Mouse (Mus musculus): ENCODE measurements around the gene 4930544D05Rik.
A peak's percentile ranks its signal among the peaks of the same experiment; 100 is the strongest.

4930544D05Rik gene

DNA sequence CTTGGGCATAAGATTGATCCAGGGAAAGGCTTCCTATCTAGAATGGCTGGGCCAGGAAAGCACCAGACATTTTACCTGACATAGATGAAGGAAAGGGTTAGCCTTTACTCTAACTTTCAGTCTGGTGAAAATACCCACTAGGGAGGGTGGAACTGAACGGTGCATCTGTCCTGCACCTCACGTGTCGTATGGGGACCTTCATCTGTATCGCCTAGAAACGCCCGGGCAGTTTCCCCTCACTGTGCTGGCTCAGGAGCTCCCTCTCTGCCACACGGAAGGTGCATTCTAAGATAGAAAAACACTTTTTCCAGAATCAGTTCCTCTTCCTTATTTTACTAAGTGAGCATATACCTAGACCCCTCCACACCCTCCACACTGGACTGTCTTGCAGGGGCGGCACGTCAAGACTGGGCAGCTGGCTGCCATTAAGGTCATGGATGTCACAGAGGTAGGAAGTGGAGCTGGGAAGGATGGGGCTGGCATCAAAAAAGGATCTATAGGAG lies 17.1 kb upstream of the 4930544D05Rik start:
- DNase-seq (ENCODE audit: low read depth, low spot score) = no peak

DNA sequence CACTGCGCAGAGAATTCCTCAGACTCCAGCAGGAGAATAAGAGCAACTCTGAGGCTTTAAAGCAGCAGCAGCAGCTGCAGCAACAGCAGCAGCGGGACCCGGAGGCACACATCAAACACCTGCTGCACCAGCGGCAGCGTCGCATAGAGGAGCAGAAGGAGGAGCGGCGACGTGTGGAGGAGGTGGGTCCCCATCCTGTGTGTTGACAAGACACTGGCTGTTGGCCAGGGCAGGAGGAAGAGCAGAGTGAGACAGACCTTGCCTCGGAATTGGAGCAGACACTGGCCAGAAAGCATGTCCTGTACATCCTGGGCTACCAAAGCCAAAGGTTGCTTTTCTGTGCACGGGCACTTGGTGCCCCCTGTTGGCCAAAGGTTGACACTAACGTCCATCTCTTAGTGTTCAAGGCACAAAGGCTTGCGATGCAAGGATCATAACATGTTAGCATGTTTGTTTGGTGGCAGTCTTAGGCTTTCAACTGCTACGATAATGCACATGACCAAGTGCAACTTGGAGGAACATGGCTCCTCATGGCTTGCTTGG lies 10.6 kb upstream of the 4930544D05Rik start:
- peak; percentile 16 for DNase-seq (ENCODE audit: low read depth, low spot score)

DNA sequence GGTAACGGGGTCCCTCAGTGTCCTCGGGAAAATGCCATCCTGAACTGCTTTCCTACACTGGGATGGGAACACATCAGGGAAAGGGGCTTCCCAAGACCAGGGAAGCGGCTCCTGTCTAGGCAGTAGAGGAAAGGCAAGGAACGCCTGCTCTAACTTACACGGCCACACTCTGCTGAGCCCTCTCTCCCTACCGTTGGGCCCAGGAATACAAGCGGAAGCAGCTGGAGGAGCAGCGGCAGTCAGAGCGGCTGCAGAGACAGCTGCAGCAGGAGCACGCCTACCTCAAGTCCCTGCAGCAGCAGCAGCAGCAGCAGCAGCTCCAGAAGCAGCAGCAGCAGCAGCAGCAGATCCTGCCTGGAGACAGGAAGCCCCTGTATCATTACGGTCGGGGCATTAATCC lies 8.9 kb upstream of the 4930544D05Rik start:
- DNase-seq (ENCODE audit: low read depth, low spot score) = no peak

DNA sequence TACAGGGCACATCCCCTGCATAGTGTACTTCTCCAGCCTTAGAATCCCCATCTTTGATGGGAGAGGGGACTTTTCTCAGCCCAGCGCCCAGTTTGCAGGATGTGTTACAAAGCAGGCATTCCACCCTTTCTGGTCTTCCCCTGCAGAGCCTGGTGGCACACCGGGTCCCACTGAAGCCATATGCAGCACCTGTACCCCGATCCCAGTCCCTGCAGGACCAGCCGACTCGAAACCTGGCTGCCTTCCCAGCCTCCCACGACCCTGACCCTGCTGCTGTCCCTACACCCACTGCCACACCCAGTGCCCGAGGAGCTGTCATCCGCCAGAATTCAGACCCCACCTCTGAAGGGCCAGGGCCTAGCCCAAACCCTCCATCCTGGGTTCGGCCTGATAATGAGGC lies 8.0 kb upstream of the 4930544D05Rik start:
- no peak for DNase-seq (ENCODE audit: low read depth, low spot score)

DNA sequence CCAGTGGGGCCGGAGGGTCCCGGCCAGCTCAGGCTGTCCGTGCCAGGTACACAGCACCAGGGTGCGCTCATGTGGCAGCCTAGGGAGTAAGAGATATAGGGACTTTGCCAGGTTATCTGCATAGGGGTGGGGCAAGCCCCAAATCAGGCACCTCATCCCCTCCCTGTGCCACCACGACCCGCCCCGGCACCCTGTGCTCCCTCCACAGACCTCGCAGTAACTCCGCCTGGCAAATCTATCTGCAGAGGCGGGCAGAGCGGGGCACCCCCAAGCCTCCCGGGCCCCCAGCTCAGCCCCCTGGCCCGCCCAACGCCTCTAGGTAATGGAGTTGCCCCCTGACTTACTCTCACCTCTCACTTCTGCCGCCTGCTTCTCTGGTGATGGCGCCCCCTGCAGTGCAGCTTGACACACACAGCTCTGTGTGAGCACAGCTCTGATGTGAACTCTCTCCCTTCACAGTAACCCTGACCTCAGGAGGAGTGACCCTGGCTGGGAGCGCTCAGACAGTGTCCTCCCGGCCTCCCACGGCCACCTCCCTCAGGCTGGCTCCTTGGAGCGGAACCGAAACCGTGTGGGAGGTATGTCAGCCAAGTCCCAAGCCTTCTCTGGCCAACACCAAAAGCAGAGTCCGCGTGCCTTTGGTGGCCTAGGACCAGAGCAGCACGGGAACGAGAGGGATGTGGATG lies 7.1 kb upstream of the 4930544D05Rik start:
- DNase-seq (ENCODE audit: low read depth, low spot score) = no peak

DNA sequence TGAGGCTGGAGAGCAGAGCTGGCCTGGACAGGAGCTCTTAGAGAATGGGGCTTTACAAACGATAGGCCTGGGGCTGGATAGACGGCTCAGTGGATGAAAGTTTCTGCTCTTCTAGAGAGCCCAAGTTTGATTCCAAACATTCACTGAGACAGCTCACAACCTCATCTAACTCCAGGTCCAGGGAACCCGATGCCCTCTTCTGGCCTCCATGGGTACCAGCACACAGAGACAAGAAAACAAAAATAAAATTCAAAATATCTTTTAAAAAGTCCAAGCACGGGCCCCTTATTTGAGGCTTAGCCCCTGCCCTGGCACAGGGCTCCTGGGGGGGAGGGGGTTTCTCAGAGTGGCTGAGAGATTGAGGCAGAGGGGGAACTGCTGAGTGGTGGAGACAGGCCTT lies 4.9 kb upstream of the 4930544D05Rik start:
- no peak for DNase-seq (ENCODE audit: low read depth, low spot score)

DNA sequence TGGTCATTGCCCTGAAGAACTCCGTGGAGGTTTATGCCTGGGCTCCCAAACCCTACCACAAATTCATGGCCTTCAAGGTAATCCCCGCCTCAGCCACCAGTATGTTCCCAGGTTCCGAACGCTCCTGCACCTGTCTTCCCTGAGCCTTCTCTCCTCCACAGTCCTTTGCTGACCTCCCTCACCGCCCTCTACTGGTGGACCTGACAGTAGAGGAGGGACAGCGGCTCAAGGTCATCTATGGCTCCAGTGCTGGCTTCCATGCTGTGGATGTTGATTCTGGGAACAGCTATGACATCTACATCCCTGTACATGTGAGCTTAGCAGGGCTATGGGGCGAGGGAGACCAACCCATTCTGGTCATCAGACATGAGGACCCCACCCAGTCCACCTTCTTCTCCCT lies 3.1 kb upstream of the 4930544D05Rik start:
- DNase-seq (ENCODE audit: low read depth, low spot score) = no peak

DNA sequence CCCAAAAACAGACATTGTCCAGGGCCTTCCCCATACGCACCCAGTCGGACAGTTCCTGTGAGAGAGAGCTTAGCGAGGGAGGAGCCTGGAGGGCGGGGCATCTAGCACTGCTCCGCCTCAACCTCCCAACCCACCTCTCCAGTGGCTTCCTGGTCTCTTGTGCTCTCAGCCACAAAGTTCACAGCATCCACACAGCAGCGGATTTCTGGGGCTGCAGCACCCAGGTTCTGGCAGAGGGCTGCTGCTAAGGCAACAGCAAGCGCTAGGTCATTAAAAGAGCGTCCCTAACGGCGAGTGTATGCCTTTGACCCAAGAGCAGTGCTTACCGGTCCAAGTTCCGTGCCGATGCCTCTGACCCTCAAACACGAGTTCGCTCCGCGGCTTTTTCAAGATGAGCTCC lies 574 bp upstream of the 4930544D05Rik start:
- DNase-seq (ENCODE audit: low read depth, low spot score) = no peak

DNA sequence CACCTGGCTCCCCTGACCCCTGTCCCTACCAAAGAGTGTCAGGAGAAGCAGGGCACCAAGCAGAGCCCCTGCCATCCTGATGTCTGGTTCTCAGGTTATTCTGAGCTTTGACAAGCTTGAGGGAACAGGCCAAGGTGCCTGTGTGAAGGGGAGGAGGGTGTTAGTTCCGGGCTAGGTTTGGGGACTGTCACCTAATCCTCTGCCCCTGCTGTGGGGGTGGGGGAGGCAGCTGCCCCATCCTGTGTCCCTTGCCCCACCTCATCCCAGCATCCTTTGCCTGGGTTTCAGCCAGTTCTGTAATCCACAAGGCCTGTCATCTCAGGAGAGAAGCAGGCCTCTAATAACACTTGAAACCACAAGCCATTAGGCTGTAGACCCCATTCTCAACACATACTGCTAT lies 3.5 kb downstream of the 4930544D05Rik start, which contains the start of gene Chrne:
TSS of gene Chrne (minus strand) at position 116 of the 400 bp plus-strand sequence.
- no peak for DNase-seq (ENCODE audit: low read depth, low spot score)

DNA sequence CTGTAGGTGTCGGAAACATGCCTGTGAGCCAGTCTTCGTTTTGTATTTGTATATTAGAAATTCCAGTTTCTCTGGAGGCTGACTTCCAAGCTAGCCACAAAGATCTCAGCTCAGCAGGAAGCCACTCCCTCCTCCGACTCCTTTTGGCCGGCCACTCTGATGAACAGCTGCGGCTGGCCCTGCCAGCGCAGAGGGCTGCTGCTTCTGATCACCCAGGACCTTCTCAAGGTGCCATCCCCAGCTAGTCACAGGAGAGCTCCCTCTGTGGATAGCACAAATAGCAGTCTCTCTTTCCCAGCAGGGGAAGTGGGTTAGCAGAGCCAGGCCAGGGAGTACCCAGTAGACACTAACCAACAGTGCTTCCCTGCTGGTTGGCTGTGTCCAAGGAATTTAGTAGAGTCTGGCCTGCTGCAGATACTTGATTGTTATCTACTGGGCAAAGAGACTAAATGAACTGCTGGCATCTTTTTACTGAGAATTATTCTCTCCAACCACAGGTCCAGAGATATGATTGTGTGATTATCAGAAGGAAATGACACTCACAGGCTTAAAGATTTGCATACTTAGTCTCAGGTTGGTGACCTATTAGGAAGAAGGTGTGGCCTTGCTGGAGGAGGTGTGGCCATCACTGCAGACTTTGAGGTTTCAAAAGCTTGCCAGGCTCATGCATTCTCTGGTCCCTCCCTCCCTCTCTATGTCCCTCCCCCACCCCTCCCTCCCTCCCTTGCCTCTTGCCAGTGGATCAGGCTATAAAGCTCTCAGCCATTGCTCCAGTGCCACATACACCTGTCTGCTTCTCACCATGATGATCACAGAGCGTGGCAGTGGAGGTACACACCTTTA lies 6.5 kb downstream of the 4930544D05Rik start:
- DNase-seq (ENCODE audit: low read depth, low spot score) = no peak

DNA sequence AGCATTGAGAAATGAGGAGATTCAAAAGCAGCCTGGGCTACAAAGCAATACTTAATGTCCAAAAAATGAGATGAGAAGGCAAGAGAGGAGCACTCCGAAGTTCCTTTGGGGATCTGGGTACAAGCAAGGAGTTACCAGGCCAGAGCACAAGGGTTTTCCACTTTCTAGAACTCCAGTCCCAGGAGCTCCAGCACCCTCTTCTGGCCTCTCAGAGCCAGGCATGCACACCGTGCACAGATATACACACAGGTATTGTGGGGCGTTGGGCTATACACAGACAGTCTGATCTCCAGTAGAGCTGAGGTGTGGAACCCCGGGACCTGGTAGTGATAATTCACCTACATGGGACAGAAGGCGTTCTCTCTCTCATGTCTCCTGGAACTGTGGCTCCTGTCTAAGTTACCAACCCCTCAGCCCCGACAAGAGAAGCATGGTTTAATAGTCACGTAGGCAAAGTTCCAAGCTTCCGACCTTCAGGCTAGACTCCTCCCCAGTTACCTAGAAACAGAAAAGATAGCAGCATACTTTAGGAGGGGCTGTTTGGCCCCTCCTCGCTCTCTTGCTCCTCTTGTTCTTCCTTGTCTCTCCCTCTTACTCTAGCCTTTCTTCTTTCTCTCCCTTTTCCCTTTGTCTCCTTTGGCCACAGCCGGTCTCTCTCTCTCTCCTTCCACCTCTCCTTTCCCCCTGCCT lies 7.5 kb downstream of the 4930544D05Rik start:
- DNase-seq (ENCODE audit: low read depth, low spot score) = no peak

DNA sequence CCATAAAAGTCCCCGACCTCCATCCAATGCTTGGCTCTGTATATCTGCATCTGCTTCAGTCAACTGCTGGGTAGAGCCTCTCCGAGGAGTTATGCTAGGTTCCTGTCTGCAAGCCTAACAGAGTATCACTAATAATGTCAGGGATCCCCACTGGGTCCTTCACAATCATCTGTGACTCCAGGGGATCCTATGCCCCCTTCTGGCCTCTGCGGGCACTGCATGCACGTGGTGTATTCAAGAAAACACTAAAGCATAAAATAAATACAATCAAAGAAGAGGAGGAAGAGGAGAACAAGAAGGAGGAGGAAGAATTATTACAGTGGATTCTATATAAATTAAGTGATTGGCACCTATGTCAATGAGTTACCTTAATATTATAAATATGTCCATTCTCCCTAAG lies 9.8 kb downstream of the 4930544D05Rik start:
- no peak for DNase-seq (ENCODE audit: low read depth, low spot score)

DNA sequence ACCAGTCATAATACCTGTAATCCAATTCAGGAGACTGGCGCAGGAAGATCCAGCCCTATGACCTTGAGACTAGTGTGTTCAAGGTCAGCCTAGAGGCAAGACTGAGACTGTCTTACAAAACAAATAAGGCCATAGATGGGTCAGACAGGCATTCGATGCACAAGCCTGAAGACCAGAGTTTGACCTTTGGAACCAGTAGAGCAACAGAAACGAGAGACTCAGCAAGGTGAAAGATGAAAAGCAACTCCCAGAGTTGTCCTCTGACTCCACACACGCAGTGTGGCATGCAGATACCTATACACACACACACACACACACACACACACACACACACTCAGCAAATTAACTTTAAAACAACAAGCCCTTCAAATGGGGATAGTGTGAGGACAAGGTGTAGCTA lies 11.2 kb downstream of the 4930544D05Rik start:
- DNase-seq (ENCODE audit: low read depth, low spot score) = no peak

DNA sequence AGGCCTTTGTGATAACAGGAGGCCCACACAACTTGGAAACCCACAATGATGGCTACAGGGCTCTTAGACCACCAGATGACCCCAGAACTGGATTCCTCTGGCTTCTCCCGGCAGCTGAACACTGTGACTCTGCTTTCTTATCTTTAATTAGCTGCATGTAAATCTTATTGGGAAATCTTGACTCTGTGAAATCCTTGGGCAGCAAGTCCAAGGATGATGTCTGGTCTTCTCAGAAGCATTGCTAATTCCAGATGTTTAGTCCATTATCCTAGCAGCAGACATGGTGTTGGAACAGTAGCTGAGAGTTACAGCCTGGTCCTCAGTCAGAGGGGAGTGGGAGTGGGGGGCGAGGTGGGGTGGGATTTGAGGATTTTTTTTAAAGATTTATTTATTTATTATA lies 12.8 kb downstream of the 4930544D05Rik start:
- no peak for DNase-seq (ENCODE audit: low read depth, low spot score)

DNA sequence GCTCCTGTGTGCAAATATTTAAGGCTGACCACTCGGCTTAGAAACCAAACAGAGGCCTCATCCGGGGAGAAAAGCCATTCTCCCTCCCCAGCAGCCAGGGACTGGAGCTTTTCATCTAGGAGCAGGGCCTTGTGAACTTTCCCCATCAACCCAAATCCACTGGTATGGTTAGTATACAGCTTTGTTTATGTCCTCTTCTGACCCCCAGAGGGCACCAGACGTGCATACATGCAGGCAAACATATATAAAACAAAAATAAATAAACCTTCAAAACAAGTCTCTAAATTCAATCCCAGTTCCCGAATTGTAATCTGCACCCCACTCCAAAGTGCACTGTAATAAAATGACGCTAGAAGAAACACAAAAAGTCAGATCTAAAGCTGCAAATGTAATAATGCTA lies 13.9 kb downstream of the 4930544D05Rik start:
- no peak for DNase-seq (ENCODE audit: low read depth, low spot score)

DNA sequence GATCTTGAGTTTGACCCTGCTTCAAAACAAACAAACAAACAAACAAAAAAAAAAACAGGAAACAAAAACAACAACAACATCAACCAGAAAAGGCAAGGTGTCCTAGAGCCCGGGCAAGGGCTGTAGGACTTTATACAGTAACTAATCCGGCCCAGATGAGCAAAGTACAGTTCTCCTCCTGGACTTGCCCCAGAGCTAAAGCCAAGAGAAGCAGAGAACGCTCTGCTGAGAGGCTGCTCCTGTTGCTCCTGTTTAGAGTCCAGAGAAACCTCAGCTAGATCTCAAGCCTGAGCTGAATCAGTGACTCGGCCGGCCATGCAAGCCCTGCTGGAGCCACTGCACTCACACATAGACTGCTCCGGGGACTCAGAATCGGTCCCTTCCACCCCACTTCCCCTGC lies 14.5 kb downstream of the 4930544D05Rik start:
- DNase-seq (ENCODE audit: low read depth, low spot score) = no peak

DNA sequence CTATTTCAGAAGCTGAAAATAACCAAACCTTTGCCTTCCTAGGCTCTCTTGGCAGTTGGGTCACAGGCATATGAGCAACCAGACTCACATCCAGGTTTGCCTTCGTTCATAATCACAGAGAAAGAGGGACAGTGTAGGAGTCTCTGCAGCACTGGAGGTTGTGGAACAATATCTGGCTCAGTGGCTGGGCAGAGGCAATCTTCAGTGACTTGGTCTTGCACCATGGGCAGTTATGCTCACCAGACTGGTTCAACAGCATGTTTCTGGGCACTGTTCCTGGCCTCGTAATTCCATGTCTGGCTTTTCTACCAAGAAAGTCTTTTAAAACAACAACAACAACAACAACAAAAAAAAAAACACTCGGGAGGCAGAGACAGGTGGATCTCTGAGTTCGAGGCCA lies 20.0 kb downstream of the 4930544D05Rik start:
- no peak for DNase-seq (ENCODE audit: low read depth, low spot score)

DNA sequence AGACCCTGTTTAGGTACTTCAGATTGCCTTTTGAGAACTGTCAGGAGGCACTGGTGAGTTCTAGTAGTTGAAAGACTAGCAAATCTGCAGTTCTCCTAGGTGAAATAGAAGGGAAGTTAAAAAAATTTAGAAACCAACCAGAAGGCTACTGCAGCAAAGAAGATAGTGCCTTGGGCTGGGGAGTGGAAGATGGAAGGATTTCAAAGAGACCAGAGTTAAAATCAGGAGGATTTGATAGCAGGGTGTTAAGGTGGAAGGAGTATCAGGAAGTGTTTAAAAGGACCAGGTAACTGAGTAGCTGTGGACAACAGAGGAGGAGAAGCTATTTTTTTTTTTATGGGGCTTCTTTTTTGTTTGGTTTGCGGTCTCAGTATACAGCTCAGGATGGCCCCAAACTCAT lies 22.1 kb downstream of the 4930544D05Rik start:
- DNase-seq (ENCODE audit: low read depth, low spot score) = no peak

DNA sequence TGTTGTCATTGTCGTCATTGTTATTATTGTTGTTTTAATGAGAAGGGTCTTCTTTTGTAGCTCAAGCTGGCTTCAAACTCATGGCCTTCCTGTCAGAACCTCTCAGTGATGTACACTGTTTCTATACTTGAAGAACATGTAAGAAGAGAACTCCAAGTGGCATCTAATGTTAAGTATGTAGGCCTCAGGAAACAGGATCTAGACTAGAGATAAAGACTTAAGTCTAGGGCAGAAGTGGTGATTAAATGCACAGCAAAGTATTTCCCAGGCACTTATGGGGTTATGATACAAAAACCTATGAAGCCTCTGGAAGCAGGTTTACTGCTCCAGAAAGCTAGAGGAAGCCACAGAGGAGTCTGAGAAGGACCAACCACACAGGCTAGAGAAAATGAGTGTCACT lies 22.6 kb downstream of the 4930544D05Rik start:
- no peak for DNase-seq (ENCODE audit: low read depth, low spot score)

DNA sequence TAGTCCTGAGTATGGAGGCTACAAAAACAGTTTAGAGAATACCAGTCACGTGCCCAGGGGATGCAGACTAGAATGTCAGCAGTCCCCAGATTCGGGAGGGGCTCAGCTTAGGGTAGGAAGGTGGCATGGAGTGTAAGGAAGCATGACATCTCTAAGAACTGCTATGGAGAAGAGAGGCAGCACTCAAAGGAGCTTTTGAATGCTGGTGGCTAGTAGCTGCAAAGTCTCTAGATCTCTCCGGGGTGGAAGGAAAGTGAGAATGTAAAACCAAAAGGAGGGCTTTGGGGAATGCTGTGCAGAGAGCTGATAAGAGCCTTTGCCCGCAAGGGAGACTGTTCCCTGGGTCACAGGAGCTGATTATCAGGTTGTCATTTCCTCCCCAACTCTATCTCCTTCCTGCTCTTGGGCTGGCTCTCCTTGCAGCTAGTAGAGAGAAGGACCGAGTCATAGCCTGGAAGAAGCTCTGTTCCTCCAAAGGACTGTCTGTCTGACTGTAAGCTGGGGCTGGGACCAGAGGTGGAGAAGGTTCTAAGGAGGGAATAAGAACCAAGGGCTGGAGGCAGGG lies 23.1 kb downstream of the 4930544D05Rik start, which contains the start of gene Gp1ba:
TSS of gene Gp1ba (plus strand) at position 409 of the 565 bp plus-strand sequence.
- DNase-seq (ENCODE audit: low read depth, low spot score) = no peak

DNA sequence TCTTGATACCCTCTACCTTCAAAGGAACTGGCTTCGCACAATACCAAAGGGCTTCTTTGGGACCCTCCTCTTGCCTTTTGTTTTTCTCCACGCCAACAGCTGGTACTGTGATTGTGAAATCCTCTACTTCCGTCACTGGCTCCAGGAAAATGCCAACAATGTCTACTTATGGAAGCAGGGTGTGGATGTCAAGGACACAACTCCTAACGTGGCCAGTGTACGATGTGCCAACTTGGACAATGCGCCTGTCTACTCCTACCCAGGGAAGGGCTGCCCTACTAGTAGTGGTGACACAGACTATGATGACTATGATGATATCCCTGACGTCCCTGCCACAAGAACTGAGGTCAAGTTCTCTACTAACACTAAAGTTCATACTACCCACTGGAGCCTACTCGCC lies 24.3 kb downstream of the 4930544D05Rik start:
- DNase-seq (ENCODE audit: low read depth, low spot score) = no peak

DNA sequence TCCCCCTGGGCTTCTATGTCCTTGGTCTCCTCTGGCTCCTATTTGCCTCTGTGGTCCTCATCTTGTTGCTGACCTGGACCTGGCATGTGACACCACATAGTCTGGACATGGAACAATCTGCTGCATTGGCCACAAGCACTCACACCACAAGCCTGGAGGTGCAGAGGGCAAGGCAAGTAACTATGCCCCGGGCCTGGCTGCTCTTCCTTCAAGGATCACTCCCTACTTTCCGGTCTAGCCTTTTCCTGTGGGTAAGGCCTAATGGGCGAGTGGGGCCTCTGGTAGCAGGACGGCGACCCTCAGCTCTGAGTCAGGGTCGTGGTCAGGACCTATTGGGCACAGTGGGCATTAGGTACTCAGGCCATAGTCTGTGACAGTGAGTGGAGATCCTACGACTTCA lies 25.6 kb downstream of the 4930544D05Rik start:
- DNase-seq (ENCODE audit: low read depth, low spot score) = no peak
